Mouse (Mus musculus) intestine, embryonic 16.5 days (tissue): ENCODE measurements around the gene Lrrc55. TPM values are rescaled to one million over a fixed set of nuclear protein-coding genes. Genes with fewer than 3 reads are reported as not detected.

Experiments used
- ATAC-seq: fragments of 200-750 bp; cut with Nextera tagmentation; 2 replicates; pipeline ENCODE4 v1.8.0; 2017; ENCODE audit warnings: moderate TSS enrichment, moderate library complexity
- H3K27ac ChIP-seq: fragments of 300-500 bp; sonication (generic); 2 replicates; pipeline ENCODE4 v1.5.1; 2014; ENCODE audit warnings: mild to moderate bottlenecking, low read length
- H3K27me3 ChIP-seq: fragments of 300-500 bp; sonication (generic); replicated peaks from 2 replicates; pipeline ENCODE4 v1.6.1; 2014; ENCODE audit warnings: low read length, control low read depth, mixed read lengths; ENCODE audit not compliant: control insufficient read depth, insufficient read depth
- H3K36me3 ChIP-seq: fragments of 300-500 bp; sonication (generic); 2 replicates; pipeline ENCODE4 v1.6.1; 2014; ENCODE audit warnings: low read length, control low read depth; ENCODE audit not compliant: control insufficient read depth, insufficient read depth
- H3K4me1 ChIP-seq: fragments of 300-500 bp; sonication (generic); 2 replicates; pipeline ENCODE4 v1.6.1; 2014; ENCODE audit warnings: low read length, control low read depth, mixed read lengths; ENCODE audit not compliant: control insufficient read depth, insufficient read depth
- H3K4me2 ChIP-seq: fragments of 300-500 bp; sonication (generic); 2 replicates; pipeline ENCODE4 v1.6.1; 2014; ENCODE audit warnings: low read depth, low read length, control low read depth
- H3K4me3 ChIP-seq: fragments of 300-500 bp; sonication (generic); 2 replicates; pipeline ENCODE4 v1.5.1; 2014; ENCODE audit warnings: mild to moderate bottlenecking, low read length
- H3K9ac ChIP-seq: fragments of 300-500 bp; sonication (generic); 2 replicates; pipeline ENCODE4 v1.6.1; 2014; ENCODE audit warnings: low read depth, low read length
- H3K9me3 ChIP-seq: fragments of 300-500 bp; sonication (generic); 2 replicates; pipeline ENCODE4 v1.6.1; 2016; ENCODE audit warnings: low read length, control low read depth; ENCODE audit not compliant: control insufficient read depth
- WGBS: fragments of 180-500 bp; shearing (Covaris S2); extraction: QIAGEN DNeasy Blood & Tissue Kit; methylation state at CpG from one replicate; pipeline ENCODE4 v1.1.7; 2014; 5-methylcytosine and 5-hydroxymethylcytosine counted together
- polyA plus RNA-seq: library from polyadenylated mRNA; unstranded; fragments of >200 nt; fragmentation: Nextera tagmentation; extraction: Ambion mirVana; gene quantifications from 2 replicates; pipeline ENCODE4 v1.2.1, GENCODE M21; 2015

Lrrc55 gene
- polyA plus RNA-seq, 1 experiment from 2014 or later: 4.0 TPM

- WGBS: 35% methylated on average over 17 of the region's 17 CpGs
- peak; percentile 52; the same call in 1 of the 2 replicates for ATAC-seq
- H3K4me2 ChIP-seq: peak overlapping the region; percentile 26; the same call in 1 of the 2 replicates
Measured at GRCm38 (mm10) chr2:85224221-85225179, 27.5 kb upstream of the Lrrc55 start.

GRCm38 (mm10) chr2:85216606-85217005 is 19.6 kb upstream of the Lrrc55 start:
- ATAC-seq: no peak
- Histone ChIP-seq H3K4me3 (no peak overlapping the region), H3K27ac (no peak overlapping the region), H3K9me3 (no peaks in the 10 kb centered on the region), H3K4me2 (no peak overlapping the region), H3K4me1 (no peaks in the 10 kb centered on the region), H3K36me3 (no peaks in the 10 kb centered on the region), H3K9ac (no peak overlapping the region), H3K27me3 (no peaks in the 10 kb centered on the region)

More at GRCm38 (mm10) chr2:85224221-85225179, 27.5 kb upstream of the Lrrc55 start:
- 0 out of 2 replicates have a peak, but pooled peaks cover 2% of the 10 kb centered on the region for H3K4me1 ChIP-seq
- no peak overlapping the region; the same call in 1 of the 2 replicates for H3K27ac ChIP-seq
- 0 out of 2 replicates have a peak overlapping the region, but pooled peaks have one; percentile 18 for H3K4me3 ChIP-seq
- H3K9ac ChIP-seq: no peak overlapping the region
- H3K36me3 ChIP-seq: no peaks in the 10 kb centered on the region
- H3K27me3 ChIP-seq: no peaks in the 10 kb centered on the region
- H3K9me3 ChIP-seq: no peaks in the 10 kb centered on the region

GRCm38 (mm10) chr2:85213746-85214145 is 16.7 kb upstream of the Lrrc55 start:
- H3K4me1 ChIP-seq: no peaks in the 10 kb centered on the region
- H3K4me2 ChIP-seq: no peak overlapping the region
- no peak overlapping the region for H3K27ac ChIP-seq
- ATAC-seq: no peak
- no peaks in the 10 kb centered on the region for H3K36me3 ChIP-seq
- H3K4me3 ChIP-seq: no peak overlapping the region
- no peaks in the 10 kb centered on the region for H3K9me3 ChIP-seq
- no peaks in the 10 kb centered on the region for H3K27me3 ChIP-seq
- 84% methylated on average over 2 of the region's 2 CpGs for WGBS
- no peak overlapping the region for H3K9ac ChIP-seq

- WGBS: 75% methylated on average over 5 of the region's 5 CpGs
- H3K4me1 ChIP-seq: no peaks in the 10 kb centered on the region
- no peak overlapping the region for H3K4me2 ChIP-seq
- H3K9ac ChIP-seq: no peak overlapping the region
- no peak overlapping the region for H3K27ac ChIP-seq
- H3K27me3 ChIP-seq: no peaks in the 10 kb centered on the region
- H3K4me3 ChIP-seq: no peak overlapping the region
- no peaks in the 10 kb centered on the region for H3K36me3 ChIP-seq
- no peak for ATAC-seq
- no peaks in the 10 kb centered on the region for H3K9me3 ChIP-seq
Measured at GRCm38 (mm10) chr2:85209301-85209700, 12.3 kb upstream of the Lrrc55 start.

GRCm38 (mm10) chr2:85205170-85205569 is 8.2 kb upstream of the Lrrc55 start:
- no peak overlapping the region for H3K4me3 ChIP-seq
- no peaks in the 10 kb centered on the region for H3K36me3 ChIP-seq
- no peaks in the 10 kb centered on the region for H3K27me3 ChIP-seq
- no peaks in the 10 kb centered on the region for H3K4me1 ChIP-seq
- ATAC-seq: no peak
- H3K27ac ChIP-seq: no peak overlapping the region
- 89% methylated on average over 8 of the region's 8 CpGs for WGBS
- no peaks in the 10 kb centered on the region for H3K9me3 ChIP-seq
- H3K9ac ChIP-seq: no peak overlapping the region
- no peak overlapping the region for H3K4me2 ChIP-seq

- H3K9ac ChIP-seq: 0 out of 2 replicates have a peak overlapping the region, but pooled peaks have one; percentile 32
- H3K4me1 ChIP-seq: no peaks in the 10 kb centered on the region
- peak overlapping the region; percentile 49 for H3K4me2 ChIP-seq
- no peak for ATAC-seq
- no peaks in the 10 kb centered on the region for H3K36me3 ChIP-seq
- H3K9me3 ChIP-seq: no peaks in the 10 kb centered on the region
- peak overlapping the region; percentile 39 for H3K4me3 ChIP-seq
- H3K27me3 ChIP-seq: 0 out of 2 replicates have a peak, but pooled peaks cover 2% of the 10 kb centered on the region
- no peak overlapping the region for H3K27ac ChIP-seq
- 4% methylated on average over 24 of the region's 24 CpGs for WGBS
Measured at GRCm38 (mm10) chr2:85198011-85198965, 1.3 kb upstream of the Lrrc55 start.

GRCm38 (mm10) chr2:85194566-85194965 is 2.4 kb downstream of the Lrrc55 start:
- Histone ChIP-seq H3K9me3 (no peaks in the 10 kb centered on the region), H3K27me3 (0 out of 2 replicates have a peak, but pooled peaks cover 2% of the 10 kb centered on the region), H3K4me3 (no peak overlapping the region), H3K4me1 (no peaks in the 10 kb centered on the region), H3K4me2 (no peak overlapping the region), H3K9ac (no peak overlapping the region), H3K27ac (no peak overlapping the region), H3K36me3 (no peaks in the 10 kb centered on the region)
- 75% methylated on average over 1 of the region's 1 CpGs for WGBS
- ATAC-seq: no peak

- Histone ChIP-seq H3K4me1 (no peaks in the 10 kb centered on the region), H3K4me3 (no peak overlapping the region), H3K9me3 (no peaks in the 10 kb centered on the region), H3K4me2 (no peak overlapping the region), H3K36me3 (no peaks in the 10 kb centered on the region), H3K27me3 (no peaks in the 10 kb centered on the region), H3K9ac (no peak overlapping the region), H3K27ac (no peak overlapping the region)
- 82% methylated on average over 6 of the region's 6 CpGs for whole genome bisulfite sequencing
- no peak for ATAC-seq
Measured at GRCm38 (mm10) chr2:85187582-85188151, 9.3 kb downstream of the Lrrc55 start.
